In genomic region chr17:86505183-86505631, GRCm38 (mm10) we compare ENCODE assay signal across 9 mouse cellular contexts. TPM values are rescaled to one million over a fixed set of nuclear protein-coding genes. Genes with fewer than 3 reads are reported as not detected.
DNase-seq lines count a peak whose midpoint lies in the region; ATAC-seq and TF ChIP-seq lines count a peak whose summit lies in the region.
"Had no signal": no experiment of that assay in that cellular context is flagged by ENCODE, and none has a peak within 500 bp of the region (broad histone marks: within the 10 kb centered on the region; RNA-seq: fewer than 3 reads in every experiment).

Gm10309 (minus strand) TSS chr17:86505232.

- no peak for ATAC-seq in hindbrain, embryonic 13.5 days (ENCODE audit: low FRiP score)
- no peak for ATAC-seq in megakaryocyte-erythroid progenitor cell, adult 5-6 weeks (replicated peaks; ENCODE audit: low FRiP score, low TSS enrichment, poor library complexity, severe bottlenecking)

- 0 out of 2 replicates have a peak, but pooled peaks cover 4% of the 10 kb centered on the region for H3K4me1 ChIP-seq in hindbrain, embryonic 13.5 days (replicated peaks)

- H3K27me3 ChIP-seq in hindbrain, embryonic 13.5 days: no peaks in the 10 kb centered on the region
- H3K27me3 ChIP-seq: limb, embryonic 12.5 days had no signal

- no peak within 1 kb of the TSS for H3K4me2 ChIP-seq in hindbrain, embryonic 13.5 days
- H3K4me2 ChIP-seq: limb, embryonic 12.5 days had no signal

- intact Hi-C loops in gastrocnemius, adult 2 months (cut with DNase I): no loop called here
- intact Hi-C loops in left cerebral cortex, postnatal 14 days (cut with DNase I): no loop called here

- peak; percentile 53 for DNase-seq in urinary bladder, postnatal 14 days (ENCODE audit: low spot score)
- DNase-seq in urinary bladder, adult 2 months (ENCODE audit: low spot score): no peak
- peak; percentile 88 for DNase-seq in gastrocnemius, adult 2 months
- DNase-seq in left cerebral cortex, postnatal 14 days (ENCODE audit: low spot score in 2 of 2): peak; percentile 52 to 89
- peak; percentile 52 for DNase-seq in testis, postnatal 14 days (ENCODE audit: low spot score)

- 85% methylated on average over 8 of the region's 8 CpGs for WGBS in hindbrain, embryonic 13.5 days

- TF ChIP-seq CTCF in gastrocnemius, adult 2 months (IDR thresholded peaks at IDR 0.05): no peak

- peaks cover 3% of the 10 kb centered on the region; the same call in 1 of the 2 replicates for H3K36me3 ChIP-seq in hindbrain, embryonic 13.5 days
- H3K36me3 ChIP-seq: limb, embryonic 12.5 days had no signal

- H3K4me3 ChIP-seq in gastrocnemius, adult 2 months: no peak within 1 kb of the TSS
- no peak within 1 kb of the TSS for H3K4me3 ChIP-seq in hindbrain, embryonic 13.5 days
- H3K4me3 ChIP-seq: limb, embryonic 12.5 days had no signal

- H3K9me3 ChIP-seq in hindbrain, embryonic 13.5 days: no peaks in the 10 kb centered on the region
- H3K9me3 ChIP-seq: limb, embryonic 12.5 days had no signal

- H3K27ac ChIP-seq in gastrocnemius, adult 2 months: peak within 1 kb of the TSS; percentile 84
- H3K27ac ChIP-seq in hindbrain, embryonic 13.5 days: no peak within 1 kb of the TSS

- no peak within 1 kb of the TSS for H3K9ac ChIP-seq in hindbrain, embryonic 13.5 days
- H3K9ac ChIP-seq: limb, embryonic 12.5 days had no signal

RNA-seq across cellular contexts. Expression of gene Gm10309, which starts in this region (rescaled TPM):
- 0.14 and 0.24 TPM in 2 replicates for polyA plus RNA-seq in urinary bladder, adult 2 months (2012; rRNA removed)
- under 1 TPM; 0.13 to 0.22 TPM for total RNA-seq in gastrocnemius, adult 2 months (2021)
- total RNA-seq in left cerebral cortex, postnatal 14 days (2021): not detected
- polyA plus RNA-seq in hindbrain, embryonic 13.5 days (2015; fragmentation: Nextera tagmentation; extraction: Ambion mirVana): 0.25 and 0.35 TPM in 2 replicates
- not detected in 2 replicates for total RNA-seq in megakaryocyte-erythroid progenitor cell, adult 5-6 weeks (2014; fragmentation: Nextera tagmentation)
- not detected in 2 replicates for total RNA-seq in megakaryocyte-erythroid progenitor cell, adult 5-6 weeks (2017)
- total RNA-seq: neutrophil, adult 5-6 weeks had no signal

Comparison
In these comparisons a context has a peak if more than half of its experiments do, and no peak if none do; other contexts are left out.
1. Peak in DNase-seq and H3K27ac ChIP-seq in gastrocnemius, adult 2 months; RNA of the gene not detected or under 1 TPM.
2. Peak in DNase-seq in left cerebral cortex, postnatal 14 days; RNA of the gene not detected or under 1 TPM.